Mouse (Mus musculus) liver, embryonic 16.5 days (tissue): Measurements from ENCODE around the gene Mycl. TPM values are rescaled to one million over a fixed set of nuclear protein-coding genes. Genes with fewer than 3 reads are reported as not detected.
"Not testable (repeated sequence)": the region's sequence is repeated elsewhere in the genome, so short reads cannot be mapped to it uniquely, and the experiment has no call there.

Experiments
- ATAC-seq: fragments of 200-750 bp; cut with Nextera tagmentation; 2 replicates; pipeline ENCODE4 v1.8.0; 2017; ENCODE audit warnings: low read depth, mild to moderate bottlenecking, moderate number of reproducible peaks, moderate library complexity
- H3K27ac ChIP-seq: fragments of 300-500 bp; sonication (generic); 2 replicates; pipeline ENCODE4 v1.5.1; 2014; ENCODE audit warnings: mild to moderate bottlenecking, low read length
- H3K27me3 ChIP-seq: fragments of 300-500 bp; sonication (generic); 2 replicates; pipeline ENCODE4 v1.6.1; 2014; ENCODE audit warnings: low read depth, low read length, mixed read lengths; ENCODE audit not compliant: control insufficient read depth, insufficient read depth
- H3K36me3 ChIP-seq: fragments of 300-500 bp; sonication (generic); 2 replicates; pipeline ENCODE4 v1.6.1; 2014; ENCODE audit warnings: mild to moderate bottlenecking; ENCODE audit not compliant: control insufficient read depth, insufficient read depth
- H3K4me1 ChIP-seq: fragments of 300-500 bp; sonication (generic); 2 replicates; pipeline ENCODE4 v1.6.1; 2014; ENCODE audit warnings: low read depth, low read length, mixed read lengths; ENCODE audit not compliant: control insufficient read depth
- H3K4me2 ChIP-seq: fragments of 300-500 bp; sonication (generic); 2 replicates; pipeline ENCODE4 v1.6.1; 2014; ENCODE audit warnings: low read depth, low read length, mixed read lengths
- H3K4me3 ChIP-seq: fragments of 300-500 bp; sonication (generic); 2 replicates; pipeline ENCODE4 v1.5.1; 2014; ENCODE audit warnings: low read depth, mild to moderate bottlenecking, low read length
- H3K9ac ChIP-seq: fragments of 300-500 bp; sonication (generic); 2 replicates; pipeline ENCODE4 v1.6.1; 2014; ENCODE audit warnings: low read depth, low read length
- H3K9me3 ChIP-seq: fragments of 300-500 bp; sonication (generic); replicated peaks from 2 replicates; pipeline ENCODE4 v1.6.1; 2016; ENCODE audit warnings: low read length; ENCODE audit not compliant: control insufficient read depth
- WGBS: fragments of 180-500 bp; shearing (Covaris S2); extraction: QIAGEN DNeasy Blood & Tissue Kit; methylation state at CpG from one replicate; pipeline ENCODE4 v1.1.7; 2014; ENCODE audit not compliant: insufficient replicate concordance; 5-methylcytosine and 5-hydroxymethylcytosine counted together
- polyA plus RNA-seq: library from polyadenylated mRNA; unstranded; fragments of >200 nt; fragmentation: Nextera tagmentation; extraction: Ambion mirVana; gene quantifications from 2 replicates; pipeline ENCODE4 v1.2.1, GENCODE M21; 2015

The Mycl gene
- polyA plus RNA-seq, 1 experiment from 2014 or later, result 0.92 TPM

- 65% methylated on average over 17 of the region's 17 CpGs for WGBS
- H3K27me3 ChIP-seq, result peaks cover 40% of the 10 kb centered on the region
Observed at GRCm38 (mm10) chr4:123000617-123001342, 5.3 kb downstream of the Mycl start.

GRCm38 (mm10) chr4:123005054-123005966 lies 9.9 kb downstream of the Mycl start:
- peak; percentile 62 for ATAC-seq

More at GRCm38 (mm10) chr4:123000617-123001342, 5.3 kb downstream of the Mycl start:
- ATAC-seq, result no peak
- no peaks in the 10 kb centered on the region for H3K36me3 ChIP-seq
- H3K27ac ChIP-seq, result no peak overlapping the region
- no peaks in the 10 kb centered on the region for H3K9me3 ChIP-seq
- H3K9ac ChIP-seq, result no peak overlapping the region
- H3K4me2 ChIP-seq, result no peak overlapping the region
- peaks cover 9% of the 10 kb centered on the region for H3K4me1 ChIP-seq
- no peak overlapping the region for H3K4me3 ChIP-seq

GRCm38 (mm10) chr4:123012501-123012900 lies 17.0 kb downstream of the Mycl start:
- not testable (repeated sequence) for H3K36me3 ChIP-seq, H3K27ac ChIP-seq, H3K4me2 ChIP-seq, H3K4me1 ChIP-seq, H3K4me3 ChIP-seq, H3K9ac ChIP-seq, H3K9me3 ChIP-seq, H3K27me3 ChIP-seq, ATAC-seq
- WGBS, result 68% methylated on average over 4 of the region's 4 CpGs

More at GRCm38 (mm10) chr4:123005054-123005966, 9.9 kb downstream of the Mycl start:
- 36% methylated on average over 15 of the region's 15 CpGs for WGBS
- Histone ChIP-seq H3K27ac (peak overlapping the region; percentile 22; the same call in 1 of the 2 replicates), H3K36me3 (no peaks in the 10 kb centered on the region), H3K9me3 (no peaks in the 10 kb centered on the region), H3K27me3 (peaks cover under 1% of the 10 kb centered on the region), H3K9ac (no peak overlapping the region), H3K4me2 (no peak overlapping the region), H3K4me1 (peaks cover 5% of the 10 kb centered on the region; the same call in 1 of the 2 replicates), H3K4me3 (no peak overlapping the region)

GRCm38 (mm10) chr4:123013346-123013945 lies 18.0 kb downstream of the Mycl start:
- WGBS, result 61% methylated on average over 5 of the region's 5 CpGs
- Histone ChIP-seq H3K27ac (no peak overlapping the region), H3K4me2 (no peak overlapping the region), H3K9ac (no peak overlapping the region), H3K9me3 (no peaks in the 10 kb centered on the region), H3K4me3 (no peak overlapping the region), H3K27me3 (no peaks in the 10 kb centered on the region; the same call in 1 of the 2 replicates), H3K4me1 (peaks cover 7% of the 10 kb centered on the region), H3K36me3 (no peaks in the 10 kb centered on the region)
- no peak for ATAC-seq

GRCm38 (mm10) chr4:123013949-123014406 lies 18.5 kb downstream of the Mycl start:
- H3K27ac ChIP-seq, result no peak overlapping the region
- WGBS, result 35% methylated on average over 3 of the region's 3 CpGs
- H3K9me3 ChIP-seq, result no peaks in the 10 kb centered on the region
- no peaks in the 10 kb centered on the region for H3K36me3 ChIP-seq
- no peaks in the 10 kb centered on the region; the same call in 1 of the 2 replicates for H3K27me3 ChIP-seq
- no peak overlapping the region for H3K4me3 ChIP-seq
- H3K9ac ChIP-seq, result no peak overlapping the region
- H3K4me2 ChIP-seq, result no peak overlapping the region
- no peak for ATAC-seq
- peaks cover 11% of the 10 kb centered on the region for H3K4me1 ChIP-seq

GRCm38 (mm10) chr4:123014501-123015282 lies 19.2 kb downstream of the Mycl start:
- H3K4me3 ChIP-seq, result no peak overlapping the region
- H3K4me1 ChIP-seq, result peaks cover 14% of the 10 kb centered on the region
- H3K4me2 ChIP-seq, result no peak overlapping the region
- H3K36me3 ChIP-seq, result no peaks in the 10 kb centered on the region
- ATAC-seq, result no peak
- H3K27me3 ChIP-seq, result no peaks in the 10 kb centered on the region; the same call in 1 of the 2 replicates
- 37% methylated on average over 7 of the region's 7 CpGs for WGBS
- no peaks in the 10 kb centered on the region for H3K9me3 ChIP-seq
- no peak overlapping the region for H3K27ac ChIP-seq
- no peak overlapping the region for H3K9ac ChIP-seq

GRCm38 (mm10) chr4:123016451-123016957 lies 21.1 kb downstream of the Mycl start, which contains the start of gene Trit1:
Gene Trit1 (plus strand): TSS chr4:123016597.
- peak within 1 kb of the TSS; percentile 81 for H3K9ac ChIP-seq
- peaks cover 14% of the 10 kb centered on the region for H3K4me1 ChIP-seq
- ATAC-seq, result peak; percentile 92
- H3K27ac ChIP-seq, result peak within 1 kb of the TSS; percentile 4; the same call in 1 of the 2 replicates
- H3K4me3 ChIP-seq, result peak within 1 kb of the TSS; percentile 85
- H3K9me3 ChIP-seq, result no peaks in the 10 kb centered on the region
- no peaks in the 10 kb centered on the region for H3K36me3 ChIP-seq
- H3K4me2 ChIP-seq, result peak within 1 kb of the TSS; percentile 75
- WGBS, result under 1% methylated on average over 34 of the region's 34 CpGs
- no peaks in the 10 kb centered on the region; the same call in 1 of the 2 replicates for H3K27me3 ChIP-seq

GRCm38 (mm10) chr4:123021591-123021990 lies 26.1 kb downstream of the Mycl start:
- Histone ChIP-seq H3K9me3 (no peaks in the 10 kb centered on the region), H3K4me3 (no peak overlapping the region), H3K4me1 (peaks cover 9% of the 10 kb centered on the region), H3K36me3 (no peaks in the 10 kb centered on the region), H3K4me2 (no peak overlapping the region), H3K9ac (no peak overlapping the region), H3K27ac (no peak overlapping the region), H3K27me3 (no peaks in the 10 kb centered on the region)
- no peak for ATAC-seq
- 82% methylated on average over 3 of the region's 3 CpGs for WGBS
